Mouse (Mus musculus) MEL (cell line): ENCODE results near the gene Tmem151b.
A peak's percentile ranks its signal among the peaks of the same experiment; 100 is the strongest.

Source experiments
- CTCF ChIP-seq, 3 experiments: IDR thresholded peaks in 2 of 3; conservative IDR thresholded peaks in 1 of 3; 2 replicates each; pipeline ENCODE4 v1.5.1; 2011 to 2012; ENCODE audit warnings: low read length in 3 of 3, low read depth in 2 of 3, mild to moderate bottlenecking in 2 of 3, improper control_type of control experiment in 1 of 3, inconsistent platforms in 1 of 3, mixed read lengths in 1 of 3, moderate library complexity in 1 of 3; ENCODE audit not compliant: control insufficient read depth in 1 of 3, insufficient read depth in 1 of 3, poor library complexity in 1 of 3, severe bottlenecking in 1 of 3
- GATA1 ChIP-seq: IDR thresholded peaks from 2 replicates; pipeline ENCODE4 v1.6.1; 2011; ENCODE audit warnings: low read depth, low read length, improper control_type of control experiment
- POLR2A ChIP-seq, 2 experiments: IDR thresholded peaks; 2 replicates each; pipeline ENCODE4 v1.6.1; 2011 to 2012; ENCODE audit warnings: low read length in 2 of 2, mild to moderate bottlenecking in 2 of 2, control low read depth in 1 of 2, improper control_type of control experiment in 1 of 2, low read depth in 1 of 2, moderate library complexity in 1 of 2; ENCODE audit not compliant: control insufficient read depth in 1 of 2, insufficient read depth in 1 of 2, poor library complexity in 1 of 2
- TCF12 ChIP-seq: IDR thresholded peaks from 2 replicates; pipeline ENCODE4 v1.6.1; 2014; ENCODE audit warnings: low read depth, mild to moderate bottlenecking, inconsistent platforms, low read length, improper control_type of control experiment, moderate library complexity
- ZC3H11A ChIP-seq: IDR thresholded peaks from 2 replicates; pipeline ENCODE4 v1.6.1; 2012; ENCODE audit warnings: low read depth, mild to moderate bottlenecking, inconsistent platforms, low read length, improper control_type of control experiment
- ZNF384 ChIP-seq: IDR thresholded peaks from 2 replicates; pipeline ENCODE4 v1.6.1; 2012; ENCODE audit warnings: low read depth, mild to moderate bottlenecking, inconsistent platforms, low read length, improper control_type of control experiment

DNA sequence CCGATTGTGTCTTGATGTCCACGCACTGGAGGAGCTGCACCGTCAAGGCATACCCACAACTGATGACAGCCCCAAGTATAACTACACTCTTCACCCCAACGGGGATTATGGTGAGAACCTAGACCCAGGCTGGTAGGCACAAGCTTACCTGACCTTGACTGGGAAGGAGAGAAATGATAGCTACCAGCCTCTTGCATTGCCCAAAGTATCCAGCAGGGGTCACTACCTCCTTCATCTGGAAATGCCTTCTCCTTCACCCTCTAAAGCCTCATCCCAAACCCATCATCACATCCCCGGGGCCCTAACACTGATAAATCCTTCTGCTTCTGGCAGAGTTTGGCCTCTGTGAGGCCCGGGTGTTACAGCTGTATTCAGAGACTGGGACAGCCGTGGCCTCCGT is 33.0 kb downstream of the Tmem151b start:
- no peak for TF ChIP-seq POLR2A (IDR thresholded peaks at IDR 0.05; ENCODE audit: control insufficient read depth in 1 of 2, insufficient read depth in 1 of 2, low read depth in 1 of 2, low read length in 2 of 2, poor library complexity in 1 of 2)
- no peak for TF ChIP-seq ZNF384
- peak; percentile 70 to 99 (median 85) for TF ChIP-seq CTCF (IDR thresholded peaks at IDR 0.05 in 2 of 3, conservative IDR thresholded peaks at IDR 0.05 in 1 of 3; ENCODE audit: control insufficient read depth in 1 of 3, insufficient read depth in 1 of 3, low read depth in 2 of 3, low read length in 3 of 3, poor library complexity in 1 of 3, severe bottlenecking in 1 of 3)
- TF ChIP-seq TCF12 = no peak
- peak; percentile 25 for TF ChIP-seq ZC3H11A
- no peak for TF ChIP-seq GATA1
